Mouse (Mus musculus): ENCODE data around the gene Enox1. TPM values are rescaled to one million over a fixed set of nuclear protein-coding genes. Genes with fewer than 3 reads are reported as not detected.

Enox1 gene
- polyA plus RNA-seq, 2 experiments = 13.5 to 15.6 TPM

DNA sequence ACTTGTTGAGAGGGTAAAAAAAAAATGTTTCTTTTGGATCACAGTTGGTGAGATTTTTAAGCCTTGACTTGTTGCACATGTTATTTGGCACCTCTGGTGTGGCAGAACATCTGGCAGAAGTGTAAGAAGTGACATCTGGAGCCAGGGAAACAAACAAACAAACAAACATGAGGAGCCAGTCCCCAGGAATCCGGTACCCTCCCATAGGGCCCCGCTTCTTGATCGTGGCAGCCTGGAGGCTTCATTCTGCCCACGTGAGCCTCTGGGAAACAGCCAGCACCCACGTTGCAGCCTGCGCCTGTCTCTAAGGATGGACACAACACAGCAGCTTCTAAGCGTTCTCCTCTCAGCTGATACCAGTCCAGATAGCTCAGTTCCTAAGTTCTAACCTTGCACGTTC, 211.8 kb downstream of the Enox1 start:
- Histone ChIP-seq H3K9me3 (ENCODE audit: control insufficient read depth, low read length) (no peaks in the 10 kb centered on the region), H3K4me3 (replicated peaks; ENCODE audit: low read length) (no peak overlapping the region), H3K9ac (ENCODE audit: low read depth, low read length, severe bottlenecking) (no peak overlapping the region), H3K27me3 (ENCODE audit: control insufficient read depth, insufficient read depth, low read length) (no peaks in the 10 kb centered on the region), H3K4me2 (replicated peaks; ENCODE audit: low read depth, low read length, severe bottlenecking) (no peak overlapping the region), H3K36me3 (ENCODE audit: control insufficient read depth, insufficient read depth, low read length) (no peaks in the 10 kb centered on the region), H3K27ac (replicated peaks; ENCODE audit: low read depth, low read length) (no peak overlapping the region), H3K4me1 (ENCODE audit: control insufficient read depth, insufficient read depth, low read length) (no peaks in the 10 kb centered on the region)
- TF ChIP-seq POLR2A (IDR thresholded peaks at IDR 0.05; ENCODE audit: borderline replicate concordance, extremely low read depth, insufficient read depth, insufficient read length) = no peak
- WGBS = 66% methylated on average over 8 of the region's 8 CpGs
- ATAC-seq (ENCODE audit: low FRiP score, low read depth) (no peak), DNase-seq (ENCODE audit: low spot score) (no peak)

DNA sequence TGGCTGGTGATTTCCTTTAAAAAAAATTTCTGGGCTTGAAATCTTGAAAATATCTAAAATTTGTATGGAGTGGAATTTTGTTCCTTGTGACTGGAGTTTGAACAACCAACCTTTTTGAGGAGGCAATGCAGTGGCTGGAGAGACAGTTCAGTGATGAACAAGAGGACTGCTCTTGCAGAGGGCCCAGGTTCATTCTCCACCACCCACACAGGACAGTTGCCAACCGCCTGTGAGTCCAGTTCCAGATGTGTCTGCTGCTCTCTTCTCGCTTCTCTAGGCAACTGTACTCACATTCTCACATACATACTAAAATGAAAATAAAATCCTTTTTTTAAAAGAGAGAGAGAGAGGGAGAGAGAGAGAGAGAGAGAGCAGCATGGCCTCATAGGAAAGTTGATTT, 212.5 kb downstream of the Enox1 start:
- no peaks in the 10 kb centered on the region for H3K27me3 ChIP-seq (ENCODE audit: control insufficient read depth, insufficient read depth, low read length)
- no peak overlapping the region for H3K4me3 ChIP-seq (replicated peaks; ENCODE audit: low read length)
- ATAC-seq (ENCODE audit: low FRiP score, low read depth) (no peak), DNase-seq (ENCODE audit: low spot score) (no peak)
- H3K27ac ChIP-seq (replicated peaks; ENCODE audit: low read depth, low read length) = no peak overlapping the region
- no peaks in the 10 kb centered on the region for H3K4me1 ChIP-seq (ENCODE audit: control insufficient read depth, insufficient read depth, low read length)
- H3K9ac ChIP-seq (ENCODE audit: low read depth, low read length, severe bottlenecking) = no peak overlapping the region
- no peak overlapping the region for H3K4me2 ChIP-seq (replicated peaks; ENCODE audit: low read depth, low read length, severe bottlenecking)
- 66% methylated on average over 2 of the region's 2 CpGs for WGBS
- H3K9me3 ChIP-seq (ENCODE audit: control insufficient read depth, low read length) = no peaks in the 10 kb centered on the region
- no peaks in the 10 kb centered on the region for H3K36me3 ChIP-seq (ENCODE audit: control insufficient read depth, insufficient read depth, low read length)
- TF ChIP-seq POLR2A (IDR thresholded peaks at IDR 0.05; ENCODE audit: borderline replicate concordance, extremely low read depth, insufficient read depth, insufficient read length) = no peak

DNA sequence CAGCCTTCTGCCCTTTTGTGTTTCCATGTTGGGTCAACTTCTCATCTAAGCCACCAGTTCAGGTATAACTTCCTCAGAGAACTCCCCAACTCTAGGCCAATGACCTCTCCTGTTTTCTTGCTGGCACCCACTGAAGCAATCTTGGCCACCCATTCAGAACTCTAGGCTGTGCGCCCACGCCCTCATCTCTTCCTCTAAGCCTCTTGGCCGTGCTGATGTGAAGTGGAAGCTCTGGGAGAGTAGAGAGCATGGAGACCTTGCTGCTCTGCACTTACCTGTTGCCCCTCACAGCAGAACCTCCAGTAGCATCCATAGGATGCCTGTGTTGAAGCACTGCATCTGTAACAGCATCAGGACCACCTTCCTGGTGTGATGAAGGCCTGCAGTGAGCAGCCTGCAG, 214.0 kb downstream of the Enox1 start:
- WGBS = 87% methylated on average over 3 of the region's 3 CpGs
- Histone ChIP-seq H3K4me2 (replicated peaks; ENCODE audit: low read depth, low read length, severe bottlenecking) (no peak overlapping the region), H3K9me3 (ENCODE audit: control insufficient read depth, low read length) (no peaks in the 10 kb centered on the region), H3K27me3 (ENCODE audit: control insufficient read depth, insufficient read depth, low read length) (no peaks in the 10 kb centered on the region), H3K4me1 (ENCODE audit: control insufficient read depth, insufficient read depth, low read length) (no peaks in the 10 kb centered on the region), H3K9ac (ENCODE audit: low read depth, low read length, severe bottlenecking) (no peak overlapping the region), H3K4me3 (replicated peaks; ENCODE audit: low read length) (no peak overlapping the region), H3K36me3 (ENCODE audit: control insufficient read depth, insufficient read depth, low read length) (no peaks in the 10 kb centered on the region), H3K27ac (replicated peaks; ENCODE audit: low read depth, low read length) (no peak overlapping the region)
- DNase-seq (ENCODE audit: low spot score) (no peak), ATAC-seq (ENCODE audit: low FRiP score, low read depth) (no peak)
- TF ChIP-seq POLR2A (IDR thresholded peaks at IDR 0.05; ENCODE audit: borderline replicate concordance, extremely low read depth, insufficient read depth, insufficient read length) = no peak

DNA sequence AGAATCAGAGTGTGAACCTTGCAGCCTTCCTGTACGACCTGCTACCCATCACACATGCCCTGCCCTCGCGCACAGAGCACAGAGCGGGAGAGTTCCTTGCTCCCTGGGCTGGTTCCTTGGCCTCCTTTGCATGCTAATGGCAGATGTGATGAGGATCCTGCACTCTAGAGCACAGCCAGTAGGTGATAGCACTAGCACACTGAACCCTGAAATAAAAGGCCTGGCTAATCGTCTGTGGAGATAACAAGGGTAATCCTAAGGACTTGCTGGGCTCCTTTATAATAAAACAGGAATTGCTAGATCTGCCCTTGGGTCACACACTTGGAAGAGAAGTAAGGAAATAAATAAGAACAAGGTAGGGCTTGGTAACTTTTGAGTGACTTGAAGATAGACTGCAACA, 215.4 kb downstream of the Enox1 start:
- H3K4me1 ChIP-seq (ENCODE audit: control insufficient read depth, insufficient read depth, low read length) = no peaks in the 10 kb centered on the region
- TF ChIP-seq POLR2A (IDR thresholded peaks at IDR 0.05; ENCODE audit: borderline replicate concordance, extremely low read depth, insufficient read depth, insufficient read length) = no peak
- no peak overlapping the region for H3K27ac ChIP-seq (replicated peaks; ENCODE audit: low read depth, low read length)
- WGBS = 64% methylated on average over 5 of the region's 5 CpGs
- no peaks in the 10 kb centered on the region for H3K27me3 ChIP-seq (ENCODE audit: control insufficient read depth, insufficient read depth, low read length)
- no peaks in the 10 kb centered on the region for H3K36me3 ChIP-seq (ENCODE audit: control insufficient read depth, insufficient read depth, low read length)
- no peaks in the 10 kb centered on the region for H3K9me3 ChIP-seq (ENCODE audit: control insufficient read depth, low read length)
- DNase-seq (ENCODE audit: low spot score) (no peak), ATAC-seq (ENCODE audit: low FRiP score, low read depth) (no peak)
- no peak overlapping the region for H3K4me2 ChIP-seq (replicated peaks; ENCODE audit: low read depth, low read length, severe bottlenecking)
- H3K9ac ChIP-seq (ENCODE audit: low read depth, low read length, severe bottlenecking) = no peak overlapping the region
- no peak overlapping the region for H3K4me3 ChIP-seq (replicated peaks; ENCODE audit: low read length)

DNA sequence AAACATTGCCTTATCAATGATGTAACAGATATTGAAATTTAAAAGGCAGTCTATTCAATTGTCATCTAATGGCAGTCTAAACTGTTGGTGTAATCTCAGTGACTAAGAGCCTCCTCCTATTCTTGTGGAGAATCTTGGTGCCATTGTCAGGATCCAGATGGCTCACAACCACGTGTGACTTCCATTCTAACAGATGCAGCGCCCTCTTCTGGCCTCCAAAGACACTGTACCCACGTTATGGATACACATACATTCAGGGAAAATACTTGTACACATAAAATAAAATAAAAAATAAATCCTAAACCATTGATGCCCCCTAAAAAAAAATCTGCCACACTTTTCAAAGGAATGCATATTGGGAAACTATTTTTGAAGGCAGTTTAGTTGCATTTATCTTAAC, 216.6 kb downstream of the Enox1 start:
- H3K4me1 ChIP-seq (ENCODE audit: control insufficient read depth, insufficient read depth, low read length) = no peaks in the 10 kb centered on the region
- no peak overlapping the region for H3K4me2 ChIP-seq (replicated peaks; ENCODE audit: low read depth, low read length, severe bottlenecking)
- TF ChIP-seq POLR2A (IDR thresholded peaks at IDR 0.05; ENCODE audit: borderline replicate concordance, extremely low read depth, insufficient read depth, insufficient read length) = no peak
- no peaks in the 10 kb centered on the region for H3K36me3 ChIP-seq (ENCODE audit: control insufficient read depth, insufficient read depth, low read length)
- H3K9me3 ChIP-seq (ENCODE audit: control insufficient read depth, low read length) = no peaks in the 10 kb centered on the region
- 72% methylated on average over 3 of the region's 3 CpGs for WGBS
- H3K27me3 ChIP-seq (ENCODE audit: control insufficient read depth, insufficient read depth, low read length) = no peaks in the 10 kb centered on the region
- ATAC-seq (ENCODE audit: low FRiP score, low read depth) = no peak
- no peak overlapping the region for H3K9ac ChIP-seq (ENCODE audit: low read depth, low read length, severe bottlenecking)
- no peak for DNase-seq (ENCODE audit: low spot score)
- H3K27ac ChIP-seq (replicated peaks; ENCODE audit: low read depth, low read length) = no peak overlapping the region
- H3K4me3 ChIP-seq (replicated peaks; ENCODE audit: low read length) = no peak overlapping the region

GRCm38 (mm10) chr14:77375054-77375453, 218.5 kb downstream of the Enox1 start:
- no peaks in the 10 kb centered on the region for H3K9me3 ChIP-seq (ENCODE audit: control insufficient read depth, low read length)
- no peak for TF ChIP-seq POLR2A (IDR thresholded peaks at IDR 0.05; ENCODE audit: borderline replicate concordance, extremely low read depth, insufficient read depth, insufficient read length)
- no peak for ATAC-seq (ENCODE audit: low FRiP score, low read depth)
- 70% methylated on average over 2 of the region's 2 CpGs for WGBS
- no peak overlapping the region for H3K27ac ChIP-seq (replicated peaks; ENCODE audit: low read depth, low read length)
- no peaks in the 10 kb centered on the region for H3K27me3 ChIP-seq (ENCODE audit: control insufficient read depth, insufficient read depth, low read length)
- H3K36me3 ChIP-seq (ENCODE audit: control insufficient read depth, insufficient read depth, low read length) = no peaks in the 10 kb centered on the region
- no peak for DNase-seq (ENCODE audit: low spot score)
- H3K9ac ChIP-seq (ENCODE audit: low read depth, low read length, severe bottlenecking) = no peak overlapping the region
- no peak overlapping the region for H3K4me2 ChIP-seq (replicated peaks; ENCODE audit: low read depth, low read length, severe bottlenecking)
- no peak overlapping the region for H3K4me3 ChIP-seq (replicated peaks; ENCODE audit: low read length)
- no peaks in the 10 kb centered on the region for H3K4me1 ChIP-seq (ENCODE audit: control insufficient read depth, insufficient read depth, low read length)
